Mouse (Mus musculus): ENCODE measurements around the gene Arhgap27. TPM values are rescaled to one million over a fixed set of nuclear protein-coding genes. Genes with fewer than 3 reads are reported as not detected.

Gene Arhgap27
- total and polyA plus RNA-seq, 3 experiments: 11.8 to 30.9 (median 26.1) TPM

DNA sequence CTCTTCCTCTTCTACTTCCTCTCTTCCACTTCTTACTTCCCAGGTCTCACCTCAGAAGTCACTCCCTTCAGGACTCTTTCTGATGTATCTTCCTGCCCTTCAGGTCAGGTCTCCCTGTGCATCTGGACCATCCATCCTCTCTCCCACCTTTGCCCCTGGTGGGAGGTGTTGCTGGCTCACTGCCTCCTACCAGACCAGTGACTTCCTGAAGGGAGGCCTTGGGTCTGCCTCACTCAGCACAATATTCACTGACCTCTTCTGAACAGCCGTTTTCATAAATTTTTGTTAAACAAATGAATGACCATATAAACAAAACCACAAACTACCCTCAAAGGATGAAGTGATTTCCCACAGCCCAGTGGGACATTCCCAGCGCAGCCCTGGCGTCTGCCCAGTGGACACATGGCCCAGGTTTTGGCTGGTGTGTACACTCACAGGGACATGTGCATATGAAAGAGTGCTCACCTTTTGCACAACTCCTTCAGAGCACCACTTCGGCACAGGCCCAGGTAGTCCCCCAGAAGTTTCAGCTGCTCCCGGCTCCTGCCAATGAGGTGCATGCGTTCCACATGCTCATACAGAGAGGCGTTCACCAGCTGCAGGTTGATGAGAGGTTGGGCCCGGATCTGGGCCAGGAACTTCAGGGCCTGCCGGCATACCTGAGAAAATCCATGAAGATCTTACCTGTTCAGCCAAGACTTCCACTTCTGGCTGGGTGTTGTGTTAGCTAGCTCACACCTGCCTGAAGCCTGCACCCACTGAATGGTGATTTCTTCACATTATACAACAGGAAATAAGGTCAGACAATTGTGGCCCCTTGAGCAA, 7.1 kb upstream of the Arhgap27 start (continued):
- TF ChIP-seq PAX5 (IDR thresholded peaks at IDR 0.05; ENCODE audit: low read length) (no peak), BHLHE40 (IDR thresholded peaks at IDR 0.05; ENCODE audit: low read depth, low read length) (peak; percentile 80), UBTF (IDR thresholded peaks at IDR 0.05; ENCODE audit: low read depth, low read length) (no peak), HCFC1 (IDR thresholded peaks at IDR 0.05; ENCODE audit: low read depth, low read length) (no peak), ZKSCAN1 (IDR thresholded peaks at IDR 0.05; ENCODE audit: borderline replicate concordance, low read depth, low read length) (no peak), CHD1 (IDR thresholded peaks at IDR 0.05; ENCODE audit: low read depth, low read length) (peak; percentile 41; the same call in 1 of the 2 replicates), CTCF (conservative IDR thresholded peaks at IDR 0.05 in 1 of 2, IDR thresholded peaks at IDR 0.05 in 1 of 2; ENCODE audit: low read depth in 2 of 2, low read length in 2 of 2) (no peak), ZC3H11A (IDR thresholded peaks at IDR 0.05; ENCODE audit: low read depth, low read length) (no peak), JUND (conservative IDR thresholded peaks at IDR 0.05; ENCODE audit: low read depth, low read length) (no peak)

DNA sequence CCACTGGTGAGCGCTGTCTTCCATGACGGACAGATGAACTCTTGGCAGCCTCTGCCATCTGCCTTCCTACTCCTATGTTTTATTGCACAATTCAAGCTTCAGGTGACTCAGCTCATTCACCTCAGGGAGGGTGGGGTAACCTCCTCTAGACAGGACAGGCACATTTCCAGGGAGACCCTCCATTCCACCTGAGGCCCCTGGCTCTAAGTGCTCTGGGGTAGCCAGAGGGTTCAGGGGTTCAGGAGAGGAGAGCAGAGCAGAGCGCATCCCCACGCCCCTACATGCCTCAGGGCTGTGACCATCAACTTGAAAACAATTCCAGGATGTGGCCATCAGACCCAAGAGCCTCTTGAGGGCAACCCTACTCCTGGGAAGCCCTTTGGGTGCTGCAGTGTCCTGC, 2.0 kb upstream of the Arhgap27 start:
- no peak overlapping the region for H3K4me2 ChIP-seq (ENCODE audit: insufficient read depth, low read depth, poor library complexity, severe bottlenecking)
- no peaks in the 10 kb centered on the region for H3K27me3 ChIP-seq (replicated peaks)
- no peaks in the 10 kb centered on the region for H3K79me2 ChIP-seq (replicated peaks; ENCODE audit: control insufficient read depth, extremely low read depth, insufficient read depth, poor library complexity, severe bottlenecking)
- H3K27ac ChIP-seq (ENCODE audit: insufficient read depth, low read depth): no peak overlapping the region
- peaks cover 26% of the 10 kb centered on the region for H3K9me3 ChIP-seq (replicated peaks; ENCODE audit: low read length)
- peaks cover 40 to 96% of the 10 kb centered on the region in 2 experiments for H3K36me3 ChIP-seq (replicated peaks in 1 of 2; ENCODE audit: control insufficient read depth in 1 of 2, insufficient read depth in 1 of 2, low read length in 1 of 2)
- no peak for DNase-seq (ENCODE audit: extremely low read depth)
- H3K4me1 ChIP-seq (ENCODE audit: control insufficient read depth in 1 of 2, insufficient read depth in 2 of 2): peaks cover 12 to 41% of the 10 kb centered on the region in 2 experiments
- no peak overlapping the region for H3K9ac ChIP-seq (ENCODE audit: insufficient read depth, low read depth)
- TF ChIP-seq USF2 (conservative IDR thresholded peaks at IDR 0.05; ENCODE audit: low read depth, low read length) (no peak), POLR2A (IDR thresholded peaks at IDR 0.05; ENCODE audit: low read depth, low read length) (no peak), MAZ (IDR thresholded peaks at IDR 0.05; ENCODE audit: low read depth, low read length) (no peak), CTCF (conservative IDR thresholded peaks at IDR 0.05 in 1 of 2, IDR thresholded peaks at IDR 0.05 in 1 of 2; ENCODE audit: low read depth in 2 of 2, low read length in 2 of 2) (no peak), NRF1 (IDR thresholded peaks at IDR 0.05; ENCODE audit: low read depth, low read length) (no peak), ZC3H11A (IDR thresholded peaks at IDR 0.05; ENCODE audit: low read depth, low read length) (no peak), JUN (IDR thresholded peaks at IDR 0.05; ENCODE audit: insufficient read depth, low read depth, low read length) (no peak), POLR2AphosphoS2 (IDR thresholded peaks at IDR 0.05; ENCODE audit: low read depth, low read length) (no peak)
- H3K4me3 ChIP-seq (replicated peaks in 1 of 3; ENCODE audit: low read depth in 2 of 3, low read length in 2 of 3, poor library complexity in 1 of 3): no peak overlapping the region
- in situ Hi-C loops (cut with MboI; ENCODE audit: low pct_ligation_motif_present, low pct_unique_long_range_greater_than_20kb, low sequenced_read_pairs) (no loop called here), dilution Hi-C loops (cut with MboI; ENCODE audit: extremely low pct_ligation_motif_present, extremely low pct_unique_long_range_greater_than_20kb, low sequenced_read_pairs) (no loop called here)

DNA sequence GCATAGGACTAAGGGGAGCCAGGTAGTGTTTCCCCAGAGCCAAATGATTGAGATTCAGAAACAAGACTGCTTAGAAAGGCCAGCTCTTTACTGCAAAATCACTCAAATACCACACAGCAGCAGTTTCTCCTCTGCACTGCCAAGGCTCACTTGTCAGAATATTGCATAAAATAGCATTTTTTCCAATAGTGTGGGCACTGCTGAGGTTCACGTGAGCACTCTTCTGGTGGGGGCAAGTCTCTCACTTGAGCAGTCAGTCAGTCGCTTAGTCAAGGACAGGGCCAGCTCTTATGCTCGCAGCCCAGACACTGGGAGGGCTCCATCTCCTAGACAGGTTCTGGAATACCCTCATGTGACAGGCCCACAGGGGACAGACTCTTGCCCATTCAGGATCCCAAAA, 1.5 kb upstream of the Arhgap27 start:
- H3K9me3 ChIP-seq (replicated peaks; ENCODE audit: low read length): peaks cover 31% of the 10 kb centered on the region
- H3K4me3 ChIP-seq (replicated peaks in 1 of 3; ENCODE audit: low read depth in 2 of 3, low read length in 2 of 3, poor library complexity in 1 of 3): no peak overlapping the region
- H3K36me3 ChIP-seq (replicated peaks in 1 of 2; ENCODE audit: control insufficient read depth in 1 of 2, insufficient read depth in 1 of 2, low read length in 1 of 2): peaks cover 43 to 96% of the 10 kb centered on the region in 2 experiments
- H3K27me3 ChIP-seq (replicated peaks): no peaks in the 10 kb centered on the region
- dilution Hi-C loops (cut with MboI; ENCODE audit: extremely low pct_ligation_motif_present, extremely low pct_unique_long_range_greater_than_20kb, low sequenced_read_pairs) (no loop called here), in situ Hi-C loops (cut with MboI; ENCODE audit: low pct_ligation_motif_present, low pct_unique_long_range_greater_than_20kb, low sequenced_read_pairs) (no loop called here)
- H3K27ac ChIP-seq (ENCODE audit: insufficient read depth, low read depth): no peak overlapping the region
- no peak overlapping the region for H3K9ac ChIP-seq (ENCODE audit: insufficient read depth, low read depth)
- no peaks in the 10 kb centered on the region for H3K79me2 ChIP-seq (replicated peaks; ENCODE audit: control insufficient read depth, extremely low read depth, insufficient read depth, poor library complexity, severe bottlenecking)
- DNase-seq (ENCODE audit: extremely low read depth): no peak
- no peak overlapping the region for H3K4me2 ChIP-seq (ENCODE audit: insufficient read depth, low read depth, poor library complexity, severe bottlenecking)
- TF ChIP-seq CHD2 (IDR thresholded peaks at IDR 0.05; ENCODE audit: low read length): no peak
- peaks cover 8 to 36% of the 10 kb centered on the region in 2 experiments for H3K4me1 ChIP-seq (ENCODE audit: control insufficient read depth in 1 of 2, insufficient read depth in 2 of 2)
